Mouse (Mus musculus): ENCODE results near the gene Olfr1032.

- no peak for TF ChIP-seq CTCF (IDR thresholded peaks at IDR 0.05; ENCODE audit: control insufficient read depth, insufficient read depth, low read length)
- TF ChIP-seq POLR2A (IDR thresholded peaks at IDR 0.05; ENCODE audit: borderline replicate concordance, control insufficient read depth, low read depth, low read length): no peak
Measured at GRCm38 (mm10) chr2:85978976-85979375, 26.4 kb upstream of the Olfr1032 start, which contains the start of gene Olfr1030.

All from bone marrow, adult 2 months (tissue).